Mouse (Mus musculus): ENCODE data around the gene Fbln7. TPM values are rescaled to one million over a fixed set of nuclear protein-coding genes. Genes with fewer than 3 reads are reported as not detected.
A peak's percentile ranks its signal among the peaks of the same experiment; 100 is the strongest.

Gene Fbln7
- polyA plus RNA-seq, 1 experiment from 2014 or later = 0.35 TPM

GRCm38 (mm10) chr2:128833435-128833834, 29.3 kb upstream of the Fbln7 start:
- Histone ChIP-seq H3K4me2 (no peak overlapping the region), H3K27ac (replicated peaks) (no peak overlapping the region), H3K9ac (no peak overlapping the region), H3K4me1 (replicated peaks) (no peaks in the 10 kb centered on the region), H3K27me3 (no peaks in the 10 kb centered on the region), H3K4me3 (replicated peaks) (no peak overlapping the region), H3K9me3 (replicated peaks) (no peaks in the 10 kb centered on the region), H3K36me3 (replicated peaks) (peaks cover 51% of the 10 kb centered on the region)
- 79% methylated on average over 2 of the region's 2 CpGs for WGBS (ENCODE audit: insufficient replicate concordance)
- peak; percentile 40; the same call in 1 of the 2 replicates for ATAC-seq (ENCODE audit: insufficient read depth)

- H3K4me1 ChIP-seq (replicated peaks) = no peaks in the 10 kb centered on the region
- no peaks in the 10 kb centered on the region for H3K9me3 ChIP-seq (replicated peaks)
- H3K4me3 ChIP-seq (replicated peaks) = no peak overlapping the region
- no peaks in the 10 kb centered on the region for H3K27me3 ChIP-seq
- H3K27ac ChIP-seq (replicated peaks) = no peak overlapping the region
- H3K9ac ChIP-seq = no peak overlapping the region
- no peak for ATAC-seq (ENCODE audit: insufficient read depth)
- no peak overlapping the region for H3K4me2 ChIP-seq
- 76% methylated on average over 8 of the region's 8 CpGs for WGBS (ENCODE audit: insufficient replicate concordance)
- peaks cover 36% of the 10 kb centered on the region for H3K36me3 ChIP-seq (replicated peaks)
Measured at GRCm38 (mm10) chr2:128837531-128837930, 25.2 kb upstream of the Fbln7 start.

DNA sequence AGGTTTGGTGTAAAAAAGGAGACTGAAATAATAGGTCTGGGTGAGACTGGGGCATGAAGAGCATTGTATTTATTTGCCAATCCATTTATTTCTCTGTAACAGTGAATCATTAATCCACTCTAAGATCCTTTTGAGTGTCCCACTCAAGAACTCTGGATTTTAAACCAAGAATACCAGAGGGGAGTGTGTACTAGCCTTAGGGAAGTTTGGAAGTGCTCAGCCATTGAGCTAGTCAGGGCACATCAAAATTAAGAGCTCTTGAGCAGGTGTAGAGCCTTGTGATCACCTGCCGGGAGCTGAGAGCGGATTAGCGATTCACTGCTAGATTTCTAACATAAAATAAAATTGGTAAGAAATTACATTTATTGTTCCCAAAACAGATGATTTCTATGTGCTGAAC, 24.2 kb upstream of the Fbln7 start:
- Histone ChIP-seq H3K27me3 (no peaks in the 10 kb centered on the region), H3K9me3 (replicated peaks) (no peaks in the 10 kb centered on the region), H3K27ac (replicated peaks) (no peak overlapping the region), H3K4me2 (no peak overlapping the region), H3K4me3 (replicated peaks) (no peak overlapping the region), H3K4me1 (replicated peaks) (no peaks in the 10 kb centered on the region), H3K36me3 (replicated peaks) (peaks cover 41% of the 10 kb centered on the region), H3K9ac (no peak overlapping the region)
- WGBS (ENCODE audit: insufficient replicate concordance) = 90% methylated on average over 3 of the region's 3 CpGs
- no peak for ATAC-seq (ENCODE audit: insufficient read depth)

- Histone ChIP-seq H3K4me1 (replicated peaks) (no peaks in the 10 kb centered on the region), H3K36me3 (replicated peaks) (peaks cover 39% of the 10 kb centered on the region), H3K9me3 (replicated peaks) (no peaks in the 10 kb centered on the region), H3K4me2 (no peak overlapping the region), H3K27me3 (no peaks in the 10 kb centered on the region), H3K9ac (no peak overlapping the region), H3K4me3 (replicated peaks) (no peak overlapping the region), H3K27ac (replicated peaks) (no peak overlapping the region)
- no peak for ATAC-seq (ENCODE audit: insufficient read depth)
- WGBS (ENCODE audit: insufficient replicate concordance) = 33% methylated on average over 2 of the region's 2 CpGs
Measured at GRCm38 (mm10) chr2:128839501-128839900, 23.3 kb upstream of the Fbln7 start.

- Histone ChIP-seq H3K9ac (no peak overlapping the region), H3K36me3 (replicated peaks) (peaks cover 37% of the 10 kb centered on the region), H3K27me3 (no peaks in the 10 kb centered on the region), H3K4me2 (no peak overlapping the region), H3K4me1 (replicated peaks) (no peaks in the 10 kb centered on the region), H3K4me3 (replicated peaks) (no peak overlapping the region), H3K9me3 (replicated peaks) (no peaks in the 10 kb centered on the region), H3K27ac (replicated peaks) (no peak overlapping the region)
- 54% methylated on average over 8 of the region's 8 CpGs for WGBS (ENCODE audit: insufficient replicate concordance)
- ATAC-seq (ENCODE audit: insufficient read depth) = no peak
Measured at GRCm38 (mm10) chr2:128842437-128842836, 20.3 kb upstream of the Fbln7 start.

DNA sequence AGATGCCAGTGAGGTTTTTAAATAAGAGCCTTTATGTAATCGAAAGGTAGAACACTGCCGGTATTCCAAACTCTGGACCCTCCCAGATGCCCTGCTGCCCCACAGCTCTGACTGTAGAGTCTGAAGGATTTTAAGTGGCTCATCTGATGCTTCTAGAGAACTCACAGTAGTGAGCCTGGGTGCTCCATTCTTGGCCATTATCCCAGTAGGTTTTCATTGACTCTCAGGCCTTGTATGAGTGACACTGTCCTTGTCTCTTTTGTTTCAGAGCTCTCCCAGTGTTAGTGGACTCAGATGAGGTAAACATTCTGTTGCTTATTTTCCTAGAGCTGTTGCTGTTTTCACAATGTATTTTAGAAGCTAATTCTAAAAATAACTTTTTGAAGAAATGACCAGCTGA, 12.7 kb upstream of the Fbln7 start:
- Histone ChIP-seq H3K27me3 (no peaks in the 10 kb centered on the region), H3K4me3 (replicated peaks) (no peak overlapping the region), H3K4me2 (no peak overlapping the region), H3K9ac (no peak overlapping the region), H3K36me3 (replicated peaks) (peaks cover 39% of the 10 kb centered on the region; the same call in 1 of the 2 replicates), H3K9me3 (replicated peaks) (no peaks in the 10 kb centered on the region), H3K4me1 (replicated peaks) (no peaks in the 10 kb centered on the region), H3K27ac (replicated peaks) (no peak overlapping the region)
- ATAC-seq (ENCODE audit: insufficient read depth) = no peak
- WGBS (ENCODE audit: insufficient replicate concordance) = 82% methylated on average over 2 of the region's 2 CpGs

- Histone ChIP-seq H3K4me3 (replicated peaks) (no peak overlapping the region), H3K4me1 (replicated peaks) (no peaks in the 10 kb centered on the region), H3K27ac (replicated peaks) (no peak overlapping the region), H3K9me3 (replicated peaks) (no peaks in the 10 kb centered on the region), H3K9ac (no peak overlapping the region), H3K4me2 (no peak overlapping the region), H3K27me3 (no peaks in the 10 kb centered on the region), H3K36me3 (replicated peaks) (peaks cover 8% of the 10 kb centered on the region; the same call in 1 of the 2 replicates)
- WGBS (ENCODE audit: insufficient replicate concordance) = 73% methylated on average over 1 of the region's 1 CpGs
- ATAC-seq (ENCODE audit: insufficient read depth) = no peak
Measured at GRCm38 (mm10) chr2:128856673-128857072, 6.1 kb upstream of the Fbln7 start.

DNA sequence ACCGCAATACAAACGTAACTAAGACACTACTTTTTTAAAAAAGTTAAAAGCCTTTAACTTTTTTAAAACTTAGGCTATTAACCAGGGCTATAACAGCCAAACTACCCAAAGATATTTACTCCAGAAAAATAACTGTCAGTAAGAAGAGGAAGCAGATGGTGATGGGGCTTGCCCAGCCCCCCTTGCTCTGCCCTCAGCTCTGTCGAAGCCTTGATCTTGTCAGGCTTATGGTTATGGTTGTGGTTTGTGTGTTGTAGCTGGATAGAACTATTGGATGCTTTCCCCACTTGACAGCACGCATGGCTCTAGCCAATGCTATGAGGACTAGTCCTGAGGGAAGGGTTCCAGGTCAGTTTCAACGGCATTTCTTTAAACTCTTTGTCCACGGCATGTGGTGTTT, 3.8 kb upstream of the Fbln7 start:
- H3K9me3 ChIP-seq (replicated peaks) = no peaks in the 10 kb centered on the region
- no peak overlapping the region for H3K9ac ChIP-seq
- H3K27me3 ChIP-seq = peaks cover 17% of the 10 kb centered on the region
- ATAC-seq (ENCODE audit: insufficient read depth) = no peak
- no peak overlapping the region for H3K4me2 ChIP-seq
- no peak overlapping the region for H3K27ac ChIP-seq (replicated peaks)
- H3K4me1 ChIP-seq (replicated peaks) = no peaks in the 10 kb centered on the region
- H3K4me3 ChIP-seq (replicated peaks) = no peak overlapping the region
- no peaks in the 10 kb centered on the region for H3K36me3 ChIP-seq (replicated peaks)
- WGBS (ENCODE audit: insufficient replicate concordance) = 60% methylated on average over 6 of the region's 6 CpGs

DNA sequence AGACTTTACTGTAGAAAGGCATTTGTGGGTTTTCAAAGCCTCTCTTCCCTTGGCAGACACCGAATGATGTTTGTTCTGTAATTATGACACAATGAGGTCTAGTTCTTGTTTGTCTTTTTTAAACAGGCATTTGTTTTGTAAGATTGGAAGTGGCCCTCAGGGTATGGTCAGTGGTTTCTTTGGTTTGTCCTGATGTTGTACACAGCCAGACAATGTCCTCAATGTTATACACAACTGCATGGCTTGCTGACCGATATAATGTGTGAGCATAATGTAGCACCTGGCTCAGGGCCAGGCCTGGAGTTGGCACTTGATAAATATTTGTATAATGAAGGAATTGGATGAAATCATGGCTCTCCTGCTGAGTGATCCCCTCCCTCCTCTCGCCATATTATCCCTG, 2.9 kb upstream of the Fbln7 start:
- peaks cover 25% of the 10 kb centered on the region for H3K27me3 ChIP-seq
- H3K4me1 ChIP-seq (replicated peaks) = no peaks in the 10 kb centered on the region
- 68% methylated on average over 3 of the region's 3 CpGs for WGBS (ENCODE audit: insufficient replicate concordance)
- H3K27ac ChIP-seq (replicated peaks) = no peak overlapping the region
- no peaks in the 10 kb centered on the region for H3K36me3 ChIP-seq (replicated peaks)
- no peak overlapping the region for H3K4me3 ChIP-seq (replicated peaks)
- ATAC-seq (ENCODE audit: insufficient read depth) = no peak
- H3K9me3 ChIP-seq (replicated peaks) = no peaks in the 10 kb centered on the region
- no peak overlapping the region for H3K4me2 ChIP-seq
- H3K9ac ChIP-seq = no peak overlapping the region

GRCm38 (mm10) chr2:128863777-128864331, 1.1 kb downstream of the Fbln7 start:
- Histone ChIP-seq H3K27ac (replicated peaks) (no peak overlapping the region), H3K4me1 (replicated peaks) (no peaks in the 10 kb centered on the region), H3K4me3 (replicated peaks) (peak overlapping the region; percentile 33), H3K9me3 (replicated peaks) (no peaks in the 10 kb centered on the region), H3K36me3 (replicated peaks) (no peaks in the 10 kb centered on the region), H3K27me3 (peaks cover 40% of the 10 kb centered on the region), H3K9ac (no peak overlapping the region), H3K4me2 (peak overlapping the region; percentile 57)
- WGBS (ENCODE audit: insufficient replicate concordance) = 3% methylated on average over 38 of the region's 38 CpGs
- ATAC-seq (ENCODE audit: insufficient read depth) = peak; percentile 34; the same call in 1 of the 2 replicates

DNA sequence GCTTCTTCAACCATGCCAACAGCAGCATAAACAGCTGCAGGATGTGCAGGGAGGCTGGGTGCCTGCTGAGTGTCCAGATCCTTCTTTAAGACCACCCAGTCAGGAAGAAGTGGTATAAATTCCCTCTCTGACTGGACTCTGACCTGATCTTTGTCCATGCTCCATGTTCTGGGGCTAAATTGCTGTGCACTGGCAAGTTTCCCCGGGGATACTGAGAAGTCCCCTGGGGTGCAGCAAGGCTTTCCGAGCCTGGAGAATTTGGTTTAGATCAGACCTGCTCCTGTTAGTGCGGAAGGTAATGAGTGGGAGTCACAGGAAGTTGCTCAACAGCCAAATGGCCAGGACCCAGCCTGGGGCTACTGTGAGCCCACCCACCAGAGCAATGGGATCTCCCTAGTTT, 2.3 kb downstream of the Fbln7 start:
- Histone ChIP-seq H3K4me3 (replicated peaks) (no peak overlapping the region), H3K4me2 (no peak overlapping the region), H3K4me1 (replicated peaks) (no peaks in the 10 kb centered on the region), H3K27me3 (peaks cover 40% of the 10 kb centered on the region), H3K27ac (replicated peaks) (no peak overlapping the region), H3K36me3 (replicated peaks) (no peaks in the 10 kb centered on the region), H3K9ac (no peak overlapping the region), H3K9me3 (replicated peaks) (no peaks in the 10 kb centered on the region)
- ATAC-seq (ENCODE audit: insufficient read depth) = no peak
- 42% methylated on average over 3 of the region's 3 CpGs for WGBS (ENCODE audit: insufficient replicate concordance)

- H3K4me1 ChIP-seq (replicated peaks) = no peaks in the 10 kb centered on the region
- no peaks in the 10 kb centered on the region for H3K36me3 ChIP-seq (replicated peaks)
- no peaks in the 10 kb centered on the region for H3K9me3 ChIP-seq (replicated peaks)
- H3K27me3 ChIP-seq = 0 out of 2 replicates have a peak, but pooled peaks cover 3% of the 10 kb centered on the region
- no peak overlapping the region for H3K27ac ChIP-seq (replicated peaks)
- H3K4me2 ChIP-seq = no peak overlapping the region
- no peak overlapping the region for H3K4me3 ChIP-seq (replicated peaks)
- ATAC-seq (ENCODE audit: insufficient read depth) = no peak
- H3K9ac ChIP-seq = no peak overlapping the region
- WGBS (ENCODE audit: insufficient replicate concordance) = 54% methylated on average over 8 of the region's 8 CpGs
Measured at GRCm38 (mm10) chr2:128871656-128872055, 8.9 kb downstream of the Fbln7 start.

Measured in liver, embryonic 15.5 days (tissue).